Mouse (Mus musculus) cortical plate, adult 2 months (tissue): ENCODE results near the gene Tma7.

Experiments
- CTCF ChIP-seq: fragments of 200-500 bp; IDR thresholded peaks from 2 replicates; pipeline ENCODE4 v1.5.1; 2011; ENCODE audit warnings: mild to moderate bottlenecking, control low read depth, low read length; ENCODE audit not compliant: insufficient read depth; ENCODE audit errors: extremely low read depth
- POLR2A ChIP-seq: fragments of 200-500 bp; IDR thresholded peaks from 2 replicates; pipeline ENCODE4 v1.6.1; 2011; ENCODE audit warnings: mild to moderate bottlenecking, low read length, control low read depth; ENCODE audit not compliant: insufficient read depth; ENCODE audit errors: extremely low read depth

DNA sequence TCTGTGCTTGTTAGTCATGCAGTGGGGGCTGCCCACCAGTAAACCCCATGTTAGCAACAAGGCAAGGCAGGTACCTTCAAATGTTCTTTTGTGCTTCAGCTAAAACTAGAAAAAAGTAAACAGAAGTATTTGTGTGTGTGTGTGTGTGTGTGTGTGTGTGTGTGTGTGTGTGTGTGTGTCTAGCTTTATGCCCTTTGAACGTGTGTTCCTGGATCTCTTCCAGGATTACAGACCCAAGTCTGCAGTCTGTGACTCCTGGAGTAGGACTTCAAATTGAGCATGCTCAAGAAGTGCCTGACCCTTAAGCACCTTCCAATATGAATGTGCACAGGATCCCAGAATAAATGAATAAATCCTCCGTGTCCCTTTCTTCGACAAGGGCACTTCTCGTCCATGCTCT is 44.7 kb upstream of the Tma7 start:
- no peak for TF ChIP-seq CTCF
- no peak for TF ChIP-seq POLR2A
